Mouse (Mus musculus) left cerebral cortex, adult 2 months (tissue): Measurements from ENCODE around the gene Agtrap. TPM values are rescaled to one million over a fixed set of nuclear protein-coding genes. Genes with fewer than 3 reads are reported as not detected.
"Not testable (repeated sequence)": the region's sequence is repeated elsewhere in the genome, so short reads cannot be mapped to it uniquely, and the experiment has no call there.

Experiments used
- DNase-seq, 2 experiments: peaks; one replicate each; pipeline ENCODE4 v3.0.0; 2021 to 2022; ENCODE audit warnings: low spot score in 2 of 2, mixed read lengths in 1 of 2; ENCODE audit errors: extremely low spot score in 1 of 2
- H3K27ac ChIP-seq: fragments of 200-600 bp; 2 replicates; pipeline ENCODE4 v1.8.1; 2022
- H3K4me3 ChIP-seq: fragments of 200-600 bp; 2 replicates; pipeline ENCODE4 v1.8.1; 2022
- CTCF ChIP-seq: fragments of 200-600 bp; IDR thresholded peaks from 2 replicates; pipeline ENCODE4 v1.8.1; 2022; ENCODE audit warnings: antibody characterized with exemption, mild to moderate bottlenecking, moderate library complexity
- intact Hi-C: fragments of 180-260 bp; cut with DNase I; formaldehyde crosslinking; loops from one replicate; pipeline ENCODE4 v1.15.1; 2025
- total RNA-seq, 2 experiments: library from RNA; stranded (reverse); gene quantifications; 2 replicates each; pipeline ENCODE4 v1.2.3; 2021

The Agtrap gene
- total RNA-seq, 2 experiments from 2014 or later: 6.6 to 10.2 TPM

DNA sequence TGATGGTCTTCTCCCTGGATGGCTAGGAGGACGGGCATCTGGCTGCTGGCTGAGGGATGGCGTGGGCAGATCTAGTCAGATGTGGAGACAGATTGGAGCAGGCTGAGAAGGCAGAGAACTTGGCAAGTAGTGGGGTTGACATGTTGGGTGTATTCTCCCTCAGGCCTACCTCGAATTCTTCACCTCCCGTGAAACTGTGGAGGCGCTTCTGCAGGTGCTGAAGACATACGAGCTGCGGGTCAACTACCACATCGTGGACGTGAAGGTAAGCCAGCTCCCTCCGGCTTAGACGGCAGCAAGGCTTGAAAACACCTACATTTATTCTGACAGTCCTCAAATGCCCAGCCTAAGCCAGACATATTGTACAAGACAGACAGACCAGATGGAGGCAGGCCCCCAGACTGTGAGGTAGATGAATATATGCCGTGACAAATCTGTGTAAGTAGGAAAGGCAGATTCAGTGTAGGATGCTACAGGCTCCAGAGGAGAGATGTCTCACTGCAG, 34.4 kb downstream of the Agtrap start:
- TF ChIP-seq CTCF: no peak
- Histone ChIP-seq H3K27ac (peak overlapping the region; percentile 85), H3K4me3 (no peak overlapping the region)
- intact Hi-C loops: loop anchor here (1.0 kb wide), 1 partner anchor 14 kb away; the partner anchor contains the start of gene Mthfr
- peak; percentile 42 to 77 for DNase-seq

DNA sequence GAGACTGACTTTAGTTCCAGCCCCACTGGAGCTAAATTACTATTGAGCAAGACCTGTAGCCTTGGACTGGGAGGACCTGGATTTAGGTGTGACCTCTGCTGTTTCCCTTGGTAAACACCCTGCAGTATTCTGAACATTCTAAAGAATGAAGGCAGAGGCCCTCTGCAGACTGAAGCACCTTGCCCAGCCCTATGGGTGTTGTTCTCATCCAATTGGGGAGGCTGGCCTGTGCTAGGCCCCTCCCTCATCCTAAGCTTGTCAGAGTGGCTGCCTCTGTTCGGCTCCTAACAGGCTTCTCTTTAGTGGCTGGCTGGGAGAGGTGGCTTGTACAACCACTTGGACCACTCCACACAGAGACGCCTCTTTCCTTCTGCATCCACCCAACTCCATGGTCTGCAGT, 34.9 kb downstream of the Agtrap start:
- no peak overlapping the region for H3K4me3 ChIP-seq
- peak overlapping the region; percentile 85 for H3K27ac ChIP-seq
- no peak for TF ChIP-seq CTCF
- intact Hi-C loops: loop anchor here (1.0 kb wide), 1 partner anchor 14 kb away; the partner anchor contains the start of gene Mthfr
- no peak for DNase-seq

DNA sequence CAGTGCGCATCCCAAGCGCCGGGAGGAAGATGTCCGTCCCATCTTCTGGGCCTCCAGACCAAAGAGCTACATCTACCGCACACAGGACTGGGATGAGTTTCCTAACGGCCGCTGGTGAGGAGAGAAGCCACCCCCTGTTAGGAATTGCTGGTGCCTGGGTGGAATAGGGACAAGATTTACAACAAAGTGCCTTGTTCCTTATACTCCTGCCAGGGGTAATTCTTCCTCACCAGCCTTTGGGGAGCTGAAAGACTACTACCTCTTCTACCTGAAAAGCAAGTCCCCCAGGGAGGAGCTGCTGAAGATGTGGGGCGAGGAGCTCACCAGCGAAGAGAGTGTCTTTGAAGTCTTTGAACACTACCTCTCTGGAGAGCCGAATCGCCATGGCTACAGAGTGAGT, 35.9 kb downstream of the Agtrap start:
- no peak for TF ChIP-seq CTCF
- Histone ChIP-seq H3K4me3 (no peak overlapping the region), H3K27ac (no peak overlapping the region; the same call in 1 of the 2 replicates)
- intact Hi-C loops: no loop called here
- DNase-seq: no peak

DNA sequence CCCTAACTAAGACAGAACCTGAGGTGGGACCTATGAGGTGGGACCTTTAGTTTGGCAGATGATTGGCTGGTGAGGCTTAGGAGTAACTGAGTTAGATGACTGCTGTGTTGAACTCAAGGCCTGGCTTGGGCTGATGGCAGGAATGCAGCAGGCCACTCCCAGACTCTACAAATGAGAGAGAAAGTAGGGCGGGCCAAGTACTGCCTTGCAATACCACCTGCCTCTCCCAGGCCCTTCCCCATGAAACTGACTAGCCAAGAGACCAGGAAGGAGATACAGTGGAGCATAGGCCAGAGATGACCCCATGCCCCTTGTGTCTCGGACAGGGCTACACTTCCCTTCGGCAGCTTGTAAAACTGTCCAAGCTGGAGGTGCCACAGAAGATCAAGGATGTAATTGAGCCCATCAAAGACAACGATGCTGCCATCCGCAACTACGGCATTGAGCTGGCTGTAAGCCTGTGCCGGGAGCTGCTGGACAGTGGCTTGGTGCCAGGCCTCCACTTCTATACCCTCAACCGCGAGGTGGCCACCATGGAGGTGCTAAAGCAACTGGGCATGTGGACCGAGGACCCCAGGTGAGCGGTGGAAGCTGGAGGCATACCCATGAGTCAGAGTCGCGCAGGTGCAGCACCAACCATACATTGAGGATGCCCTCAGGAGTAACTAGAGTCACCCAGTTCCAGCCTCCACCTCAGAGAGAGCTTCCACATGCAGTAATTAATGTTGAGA, 36.6 kb downstream of the Agtrap start:
- no peak for DNase-seq
- intact Hi-C loops: no loop called here
- Histone ChIP-seq H3K27ac (no peak overlapping the region), H3K4me3 (no peak overlapping the region)
- TF ChIP-seq CTCF: no peak

DNA sequence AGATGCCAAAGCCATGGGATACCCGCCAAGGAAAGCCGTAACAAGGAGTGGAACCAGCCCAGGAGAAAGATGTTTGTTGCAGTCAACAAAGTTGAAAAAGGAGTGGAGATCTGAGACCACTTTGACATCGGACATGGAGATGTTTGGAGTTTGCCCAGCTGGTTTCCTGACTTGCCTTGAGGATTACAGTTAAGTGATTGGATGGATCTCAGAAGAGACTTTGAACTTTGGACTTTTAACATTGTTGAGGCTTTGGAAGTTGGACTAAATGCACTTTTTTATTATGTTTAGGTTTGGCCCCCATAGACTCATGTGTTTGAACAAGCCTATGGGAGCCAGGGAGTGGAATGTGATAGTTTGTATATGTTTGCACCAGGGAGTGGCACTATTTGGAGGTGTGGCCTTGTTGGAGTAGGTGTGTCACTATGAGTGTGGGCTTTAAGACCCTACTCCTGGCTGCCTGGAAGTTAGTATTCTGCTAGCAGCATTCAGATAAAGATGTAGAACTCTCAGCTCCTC, 37.4 kb downstream of the Agtrap start:
- H3K27ac ChIP-seq, DNase-seq, intact Hi-C loops, H3K4me3 ChIP-seq: not testable (repeated sequence)

DNA sequence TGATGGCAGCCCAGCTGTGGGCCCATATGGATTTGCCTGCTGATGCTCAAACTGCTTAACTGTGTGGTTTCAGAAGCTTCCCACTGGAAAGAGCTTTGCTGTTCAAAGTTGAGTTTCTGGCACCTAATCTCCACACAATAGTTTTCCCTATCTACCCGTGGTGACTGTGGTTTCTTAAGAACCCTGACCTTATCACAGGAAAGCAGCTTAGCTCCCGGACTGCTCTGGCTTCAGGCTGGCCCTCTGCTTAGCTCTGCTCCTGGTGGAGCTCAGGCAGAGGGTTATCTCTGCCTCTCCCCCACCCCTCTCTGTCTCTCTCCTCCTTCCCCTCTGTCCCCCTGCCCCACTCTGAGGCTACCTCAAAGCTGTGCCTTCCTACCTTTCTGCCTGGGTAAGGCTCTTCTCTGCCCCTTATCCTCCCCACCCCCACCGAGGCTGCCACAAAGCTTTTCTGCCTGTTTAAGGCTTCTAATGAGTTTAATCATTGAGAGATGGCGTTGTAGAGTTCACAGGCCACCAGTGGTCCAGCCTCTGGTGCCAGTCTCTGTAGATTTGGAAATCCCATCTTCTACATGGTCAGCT, 41.3 kb downstream of the Agtrap start:
- DNase-seq: no peak
- H3K27ac ChIP-seq: no peak overlapping the region
- H3K4me3 ChIP-seq: no peak overlapping the region
- no peak for TF ChIP-seq CTCF
- intact Hi-C loops: no loop called here

DNA sequence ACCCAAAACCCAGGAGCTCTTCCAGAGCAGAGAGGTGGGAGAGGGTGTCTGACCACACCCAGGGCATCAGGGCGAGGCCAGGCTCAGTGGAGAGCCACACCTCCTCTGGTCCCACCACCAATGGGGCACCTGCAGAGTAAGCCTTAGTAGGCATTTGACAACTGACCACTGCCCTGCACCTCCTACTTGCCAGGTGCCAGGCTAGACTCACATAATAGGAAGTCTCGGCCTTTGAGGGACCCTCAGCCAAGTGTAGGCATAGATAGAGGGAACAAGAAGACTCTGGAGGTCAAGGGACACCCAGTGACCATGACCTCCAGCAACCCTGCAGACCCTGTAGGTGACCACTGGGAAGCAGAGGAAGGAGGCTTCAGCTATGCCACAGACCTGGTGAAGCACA, 43.7 kb downstream of the Agtrap start:
- intact Hi-C loops: no loop called here
- no peak for TF ChIP-seq CTCF
- Histone ChIP-seq H3K4me3 (no peak overlapping the region), H3K27ac (no peak overlapping the region)
- DNase-seq: no peak

DNA sequence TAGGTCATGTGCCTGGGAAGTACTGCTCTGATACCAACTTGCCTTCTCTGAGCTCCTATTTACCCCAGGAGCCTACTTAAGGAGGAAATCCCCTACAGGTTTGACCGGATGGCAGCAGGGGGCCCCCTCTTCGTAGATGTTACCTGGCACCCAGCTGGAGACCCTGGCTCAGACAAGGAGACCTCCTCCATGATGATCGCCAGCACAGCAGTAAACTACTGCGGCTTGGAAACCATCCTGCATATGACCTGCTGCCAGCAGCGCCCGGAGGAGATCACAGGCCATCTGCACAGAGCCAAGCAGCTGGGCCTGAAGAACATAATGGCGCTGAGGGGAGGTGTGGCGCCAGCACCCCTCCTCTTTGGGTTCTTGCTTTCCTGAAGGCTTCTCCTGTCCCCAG, 44.5 kb downstream of the Agtrap start:
- peak overlapping the region; percentile 87 for H3K27ac ChIP-seq
- intact Hi-C loops, DNase-seq, H3K4me3 ChIP-seq: not testable (repeated sequence)

DNA sequence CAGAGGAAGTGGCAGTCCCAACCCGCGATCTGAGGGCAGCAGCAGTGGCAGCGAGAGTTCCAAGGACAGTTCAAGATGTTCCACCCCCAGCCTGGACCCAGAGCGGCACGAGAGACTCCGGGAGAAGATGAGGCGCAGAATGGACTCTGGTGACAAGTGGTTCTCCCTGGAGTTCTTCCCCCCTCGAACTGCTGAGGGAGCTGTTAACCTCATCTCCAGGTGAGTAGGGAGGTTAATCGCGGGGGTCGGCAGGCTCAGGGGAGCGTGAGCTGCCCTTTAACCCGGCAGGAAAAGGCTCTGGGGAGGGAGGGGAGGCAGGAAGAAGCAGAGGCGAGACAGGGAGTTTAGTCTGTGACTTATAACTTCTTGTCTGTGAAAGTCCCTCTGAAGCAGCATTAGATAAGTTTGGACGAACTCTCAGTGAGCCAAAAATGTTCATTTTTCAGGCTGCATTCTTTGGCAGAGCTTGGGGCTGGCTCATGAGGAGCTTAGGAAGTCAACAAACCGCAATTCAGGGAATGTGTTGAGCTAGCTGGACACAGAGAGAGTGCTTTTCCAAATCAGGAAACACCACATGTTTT, 46.1 kb downstream of the Agtrap start:
- H3K4me3 ChIP-seq: peak overlapping the region; percentile 92
- peak overlapping the region; percentile 87 for H3K27ac ChIP-seq
- TF ChIP-seq CTCF: no peak
- intact Hi-C loops: no loop called here
- DNase-seq: no peak

DNA sequence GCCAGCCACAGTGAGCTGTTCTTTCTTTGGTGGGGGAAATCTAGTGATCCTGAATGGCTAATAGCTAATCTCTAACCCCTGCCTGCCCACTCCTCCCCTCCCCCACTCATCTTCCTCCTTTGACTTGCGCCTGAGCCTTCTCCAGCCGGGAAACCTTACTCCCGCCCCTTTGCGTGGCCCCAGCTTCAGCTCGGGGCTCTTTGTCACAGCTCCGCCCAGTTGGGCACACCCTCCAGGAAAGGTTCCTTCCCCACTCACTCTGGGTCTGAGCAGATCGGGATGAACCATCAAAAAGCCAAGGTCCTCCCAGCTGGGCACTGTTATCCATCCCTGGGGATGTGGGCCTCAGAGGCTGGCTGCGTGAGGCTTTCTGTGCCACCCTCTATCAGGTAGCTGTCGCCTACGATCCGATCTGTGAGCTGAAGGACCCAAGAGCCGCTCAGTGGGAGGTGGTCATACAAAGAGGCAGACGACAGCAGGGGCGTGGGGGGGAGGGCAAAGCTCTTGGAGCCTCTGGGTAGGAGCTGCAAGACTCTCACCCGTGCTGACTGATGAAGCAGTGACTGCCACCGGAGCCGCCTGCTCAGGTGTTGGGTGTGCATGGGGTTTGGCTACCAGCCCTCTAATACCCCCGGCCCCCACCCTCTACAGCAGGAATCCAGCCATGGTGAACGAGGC, 46.8 kb downstream of the Agtrap start:
- no peak for TF ChIP-seq CTCF
- DNase-seq: peak; percentile 48 to 56
- Histone ChIP-seq H3K27ac (peak overlapping the region; percentile 87), H3K4me3 (peak overlapping the region; percentile 92)
- intact Hi-C loops: no loop called here

DNA sequence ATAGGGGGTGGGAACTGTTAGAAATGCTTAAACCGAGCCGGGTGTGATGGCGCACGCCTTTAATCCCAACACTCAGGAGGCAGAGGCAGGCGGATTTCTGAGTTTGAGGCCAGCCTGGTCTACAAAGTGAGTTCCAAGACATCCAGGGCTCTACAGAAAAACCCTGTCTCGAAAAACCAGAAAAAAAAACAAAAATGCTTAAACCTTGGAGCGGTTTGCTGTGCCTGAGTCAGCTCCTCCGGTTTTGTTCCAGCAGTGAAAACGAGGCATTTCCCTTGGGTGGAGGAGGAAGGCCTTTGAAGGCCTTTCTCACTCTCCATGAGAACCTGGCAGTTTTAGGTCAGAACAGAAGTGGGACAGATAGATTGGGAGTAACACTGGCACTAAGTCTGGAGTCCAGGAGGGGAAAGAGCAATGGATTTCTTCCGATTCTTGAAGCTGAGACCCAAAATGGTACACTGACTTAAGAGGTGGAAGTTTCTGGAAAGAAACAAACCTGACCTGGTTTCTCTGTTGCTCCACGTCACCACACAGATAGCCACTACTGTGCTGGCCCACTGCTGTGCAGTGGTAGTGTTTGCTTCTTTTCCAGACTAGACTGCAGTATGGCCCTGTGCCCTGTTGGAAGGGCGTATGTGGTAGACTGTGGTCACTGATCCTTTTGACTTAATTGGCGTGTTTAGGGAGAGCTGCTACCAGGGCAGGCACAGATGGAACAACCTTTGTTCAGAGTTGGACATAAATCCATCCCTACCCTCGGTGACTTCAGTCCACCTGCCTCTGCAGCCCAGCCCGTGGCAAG, 47.6 kb downstream of the Agtrap start:
- Histone ChIP-seq H3K4me3 (peak overlapping the region; percentile 92), H3K27ac (peak overlapping the region; percentile 87)
- intact Hi-C loops: no loop called here
- no peak for DNase-seq
- no peak for TF ChIP-seq CTCF
